Mouse (Mus musculus): ENCODE results near the gene Rpl13a.
"Not testable (repeated sequence)": the region's sequence is repeated elsewhere in the genome, so short reads cannot be mapped to it uniquely, and the experiment has no call there.

The Rpl13a gene

GRCm38 (mm10) chr7:45118336-45118735 lies 10.2 kb downstream of the Rpl13a start:
- in situ Hi-C loops (cut with MboI): no loop called here

GRCm38 (mm10) chr7:45117566-45117965 lies 11.0 kb downstream of the Rpl13a start:
- in situ Hi-C loops (cut with MboI): no loop called here

- in situ Hi-C loops (cut with MboI): no loop called here
These were observed 15.1 kb downstream of the Rpl13a start for GRCm38 (mm10) chr7:45113476-45113875.

- in situ Hi-C loops (cut with MboI): no loop called here
These were observed 16.0 kb downstream of the Rpl13a start for GRCm38 (mm10) chr7:45112529-45112928.

GRCm38 (mm10) chr7:45111940-45112339 lies 16.6 kb downstream of the Rpl13a start:
- in situ Hi-C loops (cut with MboI): no loop called here

GRCm38 (mm10) chr7:45110089-45110488 lies 18.5 kb downstream of the Rpl13a start:
- in situ Hi-C loops (cut with MboI): not testable (repeated sequence)

- in situ Hi-C loops (cut with MboI): no loop called here
These were observed 21.4 kb downstream of the Rpl13a start for GRCm38 (mm10) chr7:45107052-45107645.

- in situ Hi-C loops (cut with MboI): no loop called here
These were observed 22.1 kb downstream of the Rpl13a start for GRCm38 (mm10) chr7:45106441-45106840.

GRCm38 (mm10) chr7:45105491-45105890 lies 23.1 kb downstream of the Rpl13a start:
- in situ Hi-C loops (cut with MboI): no loop called here

GRCm38 (mm10) chr7:45104941-45105340 lies 23.6 kb downstream of the Rpl13a start:
- in situ Hi-C loops (cut with MboI): no loop called here

- in situ Hi-C loops (cut with MboI): no loop called here
These were observed 24.8 kb downstream of the Rpl13a start, which contains the start of gene Fcgrt for GRCm38 (mm10) chr7:45103652-45104180. Gene Fcgrt (minus strand): TSS chr7:45103851.

- in situ Hi-C loops (cut with MboI): no loop called here
These were observed 25.5 kb downstream of the Rpl13a start for GRCm38 (mm10) chr7:45102940-45103585.

- in situ Hi-C loops (cut with MboI): no loop called here
These were observed 26.1 kb downstream of the Rpl13a start for GRCm38 (mm10) chr7:45102441-45102840.

GRCm38 (mm10) chr7:45100046-45100445 lies 28.5 kb downstream of the Rpl13a start:
- in situ Hi-C loops (cut with MboI): no loop called here

- in situ Hi-C loops (cut with MboI): no loop called here
These were observed 29.9 kb downstream of the Rpl13a start for GRCm38 (mm10) chr7:45098541-45099240.

GRCm38 (mm10) chr7:45097479-45097878 lies 31.1 kb downstream of the Rpl13a start:
- in situ Hi-C loops (cut with MboI): no loop called here

GRCm38 (mm10) chr7:45095965-45096364 lies 32.6 kb downstream of the Rpl13a start:
- in situ Hi-C loops (cut with MboI): not testable (repeated sequence)

GRCm38 (mm10) chr7:45095367-45095766 lies 33.2 kb downstream of the Rpl13a start:
- in situ Hi-C loops (cut with MboI): no loop called here

- in situ Hi-C loops (cut with MboI): no loop called here
These were observed 34.4 kb downstream of the Rpl13a start for GRCm38 (mm10) chr7:45094121-45094520.

GRCm38 (mm10) chr7:45093516-45093905 lies 35.0 kb downstream of the Rpl13a start:
- in situ Hi-C loops (cut with MboI): no loop called here

- in situ Hi-C loops (cut with MboI): no loop called here
These were observed 35.6 kb downstream of the Rpl13a start for GRCm38 (mm10) chr7:45092828-45093515.

- in situ Hi-C loops (cut with MboI): no loop called here
These were observed 36.5 kb downstream of the Rpl13a start, which contains the start of gene Rcn3 for GRCm38 (mm10) chr7:45092048-45092447. Gene Rcn3 (minus strand): TSS chr7:45092221.
